Mouse (Mus musculus) lung, adult 2 months (tissue): ENCODE measurements around the gene Clps.

Experiments used
- CTCF ChIP-seq: fragments of 200-500 bp; IDR thresholded peaks from 2 replicates; pipeline ENCODE4 v1.5.1; 2011; ENCODE audit warnings: mild to moderate bottlenecking, low read length, control low read depth; ENCODE audit not compliant: insufficient read depth
- POLR2A ChIP-seq: fragments of 200-500 bp; IDR thresholded peaks from 2 replicates; pipeline ENCODE4 v1.6.1; 2011; ENCODE audit warnings: low read depth, mild to moderate bottlenecking, control low read depth, low read length, borderline replicate concordance; ENCODE audit errors: extremely low read depth

GRCm38 (mm10) chr17:28549111-28549510, 11.5 kb downstream of the Clps start, which contains the start of gene Clpsl2:
- no peak for TF ChIP-seq POLR2A
- TF ChIP-seq CTCF = no peak
